Mouse (Mus musculus) lung, embryonic 14.5 days (tissue): ENCODE results near the gene Zfp697. TPM values are rescaled to one million over a fixed set of nuclear protein-coding genes. Genes with fewer than 3 reads are reported as not detected.

Experiments used
- ATAC-seq: fragments of 200-750 bp; cut with Nextera tagmentation; 2 replicates; pipeline ENCODE4 v1.8.0; 2017; ENCODE audit warnings: mild to moderate bottlenecking, moderate TSS enrichment, moderate library complexity; ENCODE audit not compliant: insufficient read depth
- DNase-seq: peaks from one replicate; pipeline ENCODE4 v3.0.0-alpha.2; 2015
- H3K27ac ChIP-seq: fragments of 300-500 bp; sonication (generic); 2 replicates; pipeline ENCODE4 v1.5.1; 2014; ENCODE audit warnings: low read depth, mild to moderate bottlenecking, moderate library complexity
- H3K27me3 ChIP-seq: fragments of 300-500 bp; sonication (generic); 2 replicates; pipeline ENCODE4 v1.6.1; 2014; ENCODE audit warnings: low read length, control low read depth; ENCODE audit not compliant: insufficient read depth
- H3K36me3 ChIP-seq: fragments of 300-500 bp; sonication (generic); 2 replicates; pipeline ENCODE4 v1.6.1; 2014; ENCODE audit warnings: control low read depth; ENCODE audit not compliant: insufficient read depth
- H3K4me1 ChIP-seq: fragments of 300-500 bp; sonication (generic); 2 replicates; pipeline ENCODE4 v1.6.1; 2014; ENCODE audit warnings: antibody characterized with exemption, control low read depth; ENCODE audit not compliant: insufficient read depth
- H3K4me2 ChIP-seq: fragments of 300-500 bp; sonication (generic); 2 replicates; pipeline ENCODE4 v1.6.1; 2014; ENCODE audit warnings: mild to moderate bottlenecking
- H3K4me3 ChIP-seq: fragments of 300-500 bp; sonication (generic); 2 replicates; pipeline ENCODE4 v1.5.1; 2014; ENCODE audit warnings: low read depth, low read length
- H3K9ac ChIP-seq: fragments of 300-500 bp; sonication (generic); 2 replicates; pipeline ENCODE4 v1.6.1; 2014
- H3K9me3 ChIP-seq: fragments of 300-500 bp; sonication (generic); 2 replicates; pipeline ENCODE4 v1.6.1; 2016; ENCODE audit warnings: low read depth, low read length, control low read depth
- CTCF ChIP-seq: IDR thresholded peaks from 2 replicates; pipeline ENCODE4 v1.5.1; 2016; ENCODE audit warnings: antibody characterized with exemption, low read depth
- WGBS: fragments of 180-500 bp; shearing (Covaris S2); extraction: QIAGEN DNeasy Blood & Tissue Kit; methylation state at CpG from one replicate; pipeline ENCODE4 v1.1.7; 2014; 5-methylcytosine and 5-hydroxymethylcytosine counted together
- polyA plus RNA-seq: library from polyadenylated mRNA; unstranded; fragments of >200 nt; fragmentation: Nextera tagmentation; extraction: Ambion mirVana; gene quantifications from 2 replicates; pipeline ENCODE4 v1.2.1, GENCODE M21; 2014

Zfp697 gene
- polyA plus RNA-seq, 1 experiment from 2014 or later = 9.1 TPM

DNA sequence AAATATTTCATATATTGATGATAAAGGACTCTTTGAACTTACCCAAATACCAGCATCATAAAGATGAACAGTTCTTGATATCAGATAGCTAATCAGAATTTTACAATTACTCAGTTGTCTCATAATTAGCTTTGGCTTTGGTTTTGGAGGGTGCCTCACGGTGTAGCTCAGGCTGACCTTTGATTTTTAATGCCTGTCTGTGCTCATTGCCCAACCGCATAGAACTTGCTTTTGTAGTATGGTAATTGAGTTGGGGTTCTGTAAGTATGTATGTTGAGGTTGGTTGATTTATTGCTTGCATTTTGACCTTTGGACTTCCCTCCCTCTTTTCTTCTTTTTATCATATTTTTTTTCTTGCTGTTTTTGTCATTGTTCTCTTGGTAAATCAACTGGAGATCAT is 31.5 kb downstream of the Zfp697 start:
- TF ChIP-seq CTCF = no peak
- Histone ChIP-seq H3K4me1 (peaks cover 19% of the 10 kb centered on the region), H3K27ac (no peak overlapping the region), H3K27me3 (no peaks in the 10 kb centered on the region), H3K9ac (no peak overlapping the region), H3K4me2 (no peak overlapping the region), H3K9me3 (no peaks in the 10 kb centered on the region), H3K36me3 (no peaks in the 10 kb centered on the region), H3K4me3 (no peak overlapping the region)
- DNase-seq (peak; percentile 47), ATAC-seq (no peak)
- 39% methylated on average over 2 of the region's 2 CpGs for WGBS

DNA sequence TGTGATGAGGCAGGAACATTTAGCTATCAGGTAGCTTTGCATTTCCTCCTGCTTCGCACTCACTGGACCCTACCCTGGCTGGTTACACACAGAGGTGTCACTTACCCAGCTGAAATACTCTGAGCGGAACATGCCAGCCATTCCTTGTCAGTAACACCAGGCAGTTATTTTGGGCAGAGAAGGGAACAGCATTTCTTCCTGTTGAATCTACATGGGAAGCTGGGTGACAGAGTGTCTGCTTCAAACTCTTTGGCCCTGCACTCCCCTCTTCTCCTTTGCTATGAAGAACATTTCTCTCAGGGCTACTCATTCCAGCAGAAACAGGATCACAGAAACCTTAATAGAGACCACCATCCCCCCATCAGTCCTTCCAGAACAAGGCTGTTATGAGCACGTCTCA is 32.0 kb downstream of the Zfp697 start:
- peaks cover 19% of the 10 kb centered on the region for H3K4me1 ChIP-seq
- no peaks in the 10 kb centered on the region for H3K9me3 ChIP-seq
- ATAC-seq (peak; percentile 76), DNase-seq (peak; percentile 82)
- no peaks in the 10 kb centered on the region for H3K36me3 ChIP-seq
- no peak overlapping the region for H3K4me2 ChIP-seq
- no peaks in the 10 kb centered on the region for H3K27me3 ChIP-seq
- no peak overlapping the region for H3K9ac ChIP-seq
- H3K27ac ChIP-seq = peak overlapping the region; percentile 25
- no peak for TF ChIP-seq CTCF
- WGBS = 34% methylated on average over 3 of the region's 3 CpGs
- no peak overlapping the region for H3K4me3 ChIP-seq

DNA sequence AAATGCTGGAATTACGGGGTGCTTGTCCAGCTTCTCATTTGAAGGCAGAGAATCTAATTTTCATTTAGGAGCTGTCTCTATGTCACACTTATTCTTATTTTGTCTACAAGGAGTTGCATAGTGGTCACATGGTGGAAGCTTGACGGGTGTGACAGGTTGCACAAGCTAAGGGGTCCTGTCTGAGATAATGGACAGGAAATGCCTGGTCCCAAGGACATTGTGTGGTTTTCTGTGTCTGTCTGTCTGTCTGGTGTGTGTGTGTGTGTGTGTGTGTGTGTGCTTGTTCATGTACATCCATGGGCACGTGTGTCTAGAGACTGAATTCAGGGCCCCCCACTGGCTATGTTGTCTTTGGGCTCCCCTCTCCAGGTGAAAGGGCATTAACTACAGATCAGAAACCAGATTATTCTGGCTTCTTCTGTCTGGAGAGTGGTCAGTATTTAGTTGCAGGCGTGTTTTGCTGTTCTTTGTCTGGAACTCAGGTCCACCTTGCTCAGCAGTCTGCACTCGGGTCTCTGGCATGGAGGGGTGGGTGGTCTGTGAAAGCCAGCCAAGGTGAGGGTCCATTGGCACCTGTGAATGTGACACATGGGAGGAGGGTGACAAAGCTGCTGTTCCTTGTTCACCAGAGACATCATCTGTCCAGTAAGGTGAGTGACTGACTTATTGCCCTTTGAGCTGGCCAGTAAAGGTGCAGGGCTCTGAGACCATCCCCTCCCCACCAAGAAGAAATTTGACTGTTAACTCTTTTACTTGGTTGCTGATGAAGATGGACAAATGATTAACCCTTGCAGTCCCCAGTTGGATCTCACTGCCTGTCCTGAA is 34.4 kb downstream of the Zfp697 start:
- no peak for TF ChIP-seq CTCF
- 65% methylated on average over 5 of the region's 5 CpGs for WGBS
- Histone ChIP-seq H3K9ac (no peak overlapping the region; the same call in 1 of the 2 replicates), H3K4me3 (no peak overlapping the region), H3K4me1 (peaks cover 19% of the 10 kb centered on the region), H3K36me3 (no peaks in the 10 kb centered on the region), H3K4me2 (no peak overlapping the region), H3K27me3 (no peaks in the 10 kb centered on the region), H3K27ac (peak overlapping the region; percentile 73; the same call in 1 of the 2 replicates), H3K9me3 (no peaks in the 10 kb centered on the region)
- ATAC-seq (no peak), DNase-seq (no peak)

DNA sequence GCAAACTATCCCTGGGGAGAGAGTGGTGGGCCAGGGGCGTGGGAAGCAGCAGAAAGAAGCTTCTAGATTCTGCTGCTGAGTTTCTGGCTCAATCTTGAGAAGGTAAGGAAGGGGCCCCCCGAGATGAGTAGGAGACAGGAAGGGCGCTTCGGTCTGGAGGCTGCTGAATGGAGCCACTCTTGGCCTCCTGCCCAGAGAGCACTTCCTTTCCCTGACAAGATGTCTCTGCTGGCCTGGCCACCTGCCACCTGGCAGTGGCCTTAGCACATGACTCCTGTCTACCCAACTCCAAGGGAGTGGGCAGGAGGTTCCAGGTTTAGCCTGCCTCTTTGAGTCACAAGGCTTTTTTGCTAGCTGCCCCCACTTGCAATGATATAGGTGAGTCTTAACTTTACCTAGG is 35.1 kb downstream of the Zfp697 start:
- peaks cover 19% of the 10 kb centered on the region for H3K4me1 ChIP-seq
- peak; percentile 73 for ATAC-seq
- no peak overlapping the region; the same call in 1 of the 2 replicates for H3K4me2 ChIP-seq

DNA sequence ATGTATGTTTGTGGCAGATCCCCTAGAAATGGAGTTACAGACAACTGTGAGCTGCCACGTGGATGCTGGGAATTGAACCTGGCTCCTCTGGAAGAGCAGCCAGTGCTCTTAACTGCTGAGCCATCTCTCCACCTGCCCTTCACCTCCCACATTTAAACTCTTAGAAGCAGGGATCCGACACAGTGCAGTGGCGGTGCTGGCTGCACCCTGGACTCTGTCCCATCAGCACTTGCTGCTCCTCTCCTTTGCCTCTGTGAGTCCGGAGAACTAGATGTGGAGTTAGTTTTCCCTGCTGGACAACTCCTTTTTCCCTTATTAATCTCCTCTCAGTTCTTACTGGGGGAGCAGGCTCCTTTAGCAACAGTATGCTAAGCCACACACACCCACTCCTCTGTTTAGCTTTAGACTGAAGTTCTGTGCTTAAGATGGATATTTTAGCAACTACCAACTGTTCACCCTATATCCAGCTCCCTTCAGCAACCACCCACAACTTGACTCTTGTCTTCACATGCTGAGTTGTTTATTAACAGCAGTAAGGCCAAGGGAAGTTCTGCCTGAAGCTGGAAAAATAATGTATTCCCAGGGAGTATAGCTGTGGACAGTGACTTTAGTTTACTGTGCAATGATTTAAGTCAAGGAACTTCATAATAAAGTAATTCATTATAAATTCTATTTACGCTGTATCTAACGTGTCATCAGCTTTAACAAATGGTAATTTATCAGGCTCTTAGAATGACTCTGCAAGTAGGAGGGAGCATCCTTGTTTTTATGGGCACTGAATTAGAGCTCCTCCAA is 36.9 kb downstream of the Zfp697 start:
- TF ChIP-seq CTCF = no peak
- ATAC-seq = no peak
- H3K9ac ChIP-seq = no peak overlapping the region
- no peaks in the 10 kb centered on the region for H3K36me3 ChIP-seq
- no peak overlapping the region for H3K27ac ChIP-seq
- no peak for DNase-seq
- H3K9me3 ChIP-seq = no peaks in the 10 kb centered on the region
- H3K27me3 ChIP-seq = no peaks in the 10 kb centered on the region
- H3K4me1 ChIP-seq = peaks cover 15% of the 10 kb centered on the region
- H3K4me2 ChIP-seq = no peak overlapping the region
- 53% methylated on average over 6 of the region's 6 CpGs for WGBS
- H3K4me3 ChIP-seq = no peak overlapping the region

More for the DNA sequence above, 35.1 kb downstream of the Zfp697 start:
- Histone ChIP-seq H3K36me3 (no peaks in the 10 kb centered on the region), H3K27ac (peak overlapping the region; percentile 73; the same call in 1 of the 2 replicates), H3K4me3 (no peak overlapping the region), H3K9me3 (no peaks in the 10 kb centered on the region), H3K9ac (no peak overlapping the region), H3K27me3 (no peaks in the 10 kb centered on the region)
- peak; percentile 93 for DNase-seq
- TF ChIP-seq CTCF = no peak
- WGBS = 26% methylated on average over 4 of the region's 4 CpGs

DNA sequence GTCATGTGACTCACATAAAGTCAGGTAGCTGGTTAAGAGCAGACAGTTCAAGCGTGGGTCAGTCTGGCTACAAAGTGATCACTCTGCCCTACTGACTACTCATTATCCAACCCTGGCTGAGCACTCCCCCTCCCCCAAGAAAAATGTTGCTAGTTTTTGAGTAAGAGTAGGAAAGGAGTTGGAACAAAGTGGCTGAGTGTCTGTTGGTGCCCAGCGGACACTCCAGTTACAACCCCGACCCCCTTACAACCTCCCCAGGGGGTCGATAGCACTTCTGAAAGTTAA is 37.5 kb downstream of the Zfp697 start:
- 35% methylated on average over 4 of the region's 4 CpGs for WGBS
- H3K27me3 ChIP-seq = no peaks in the 10 kb centered on the region
- no peak overlapping the region for H3K4me2 ChIP-seq
- H3K9me3 ChIP-seq = no peaks in the 10 kb centered on the region
- H3K4me1 ChIP-seq = peaks cover 15% of the 10 kb centered on the region
- ATAC-seq (no peak), DNase-seq (no peak)
- H3K9ac ChIP-seq = no peak overlapping the region
- no peak overlapping the region for H3K4me3 ChIP-seq
- H3K27ac ChIP-seq = no peak overlapping the region
- H3K36me3 ChIP-seq = no peaks in the 10 kb centered on the region
- no peak for TF ChIP-seq CTCF

DNA sequence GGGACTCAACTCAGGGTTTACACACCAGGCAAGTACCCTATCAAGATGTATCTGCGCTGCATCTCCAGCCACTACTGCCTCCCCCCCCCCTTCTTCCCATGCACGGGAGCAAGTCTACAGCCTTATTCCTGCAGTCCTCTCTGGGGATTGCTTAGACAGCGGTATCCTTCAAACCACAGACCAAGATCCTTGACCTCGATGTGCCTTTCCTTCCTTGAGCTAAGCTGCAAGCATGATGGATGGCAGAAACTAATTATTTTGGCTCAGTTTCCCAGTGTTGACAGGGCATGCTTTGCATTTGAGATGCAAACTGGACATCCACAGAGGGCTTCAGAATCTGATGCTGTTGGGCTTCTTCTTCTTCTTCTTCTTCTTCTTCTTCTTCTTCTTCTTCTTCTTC is 40.7 kb downstream of the Zfp697 start:
- Histone ChIP-seq H3K36me3 (no peaks in the 10 kb centered on the region; the same call in 1 of the 2 replicates), H3K9ac (no peak overlapping the region), H3K9me3 (no peaks in the 10 kb centered on the region), H3K27me3 (peaks cover 4% of the 10 kb centered on the region; the same call in 1 of the 2 replicates), H3K4me2 (no peak overlapping the region), H3K4me1 (no peaks in the 10 kb centered on the region; the same call in 1 of the 2 replicates), H3K4me3 (no peak overlapping the region), H3K27ac (no peak overlapping the region)
- 69% methylated on average over 4 of the region's 4 CpGs for WGBS
- ATAC-seq = no peak
- no peak for TF ChIP-seq CTCF
- DNase-seq = peak; percentile 41
